Mouse (Mus musculus) lung, postnatal 10 days (tissue): ENCODE measurements at regions not wholly inside any gene's neighbourhood (a gene's known extent, or its start where the extent isn't known, plus 50 kb on each side); places are given as distances from the start of the nearest gene placed in this dataset.

Experiments used
- DNase-seq: peaks from one replicate; pipeline ENCODE4 v3.0.0; 2021

DNA sequence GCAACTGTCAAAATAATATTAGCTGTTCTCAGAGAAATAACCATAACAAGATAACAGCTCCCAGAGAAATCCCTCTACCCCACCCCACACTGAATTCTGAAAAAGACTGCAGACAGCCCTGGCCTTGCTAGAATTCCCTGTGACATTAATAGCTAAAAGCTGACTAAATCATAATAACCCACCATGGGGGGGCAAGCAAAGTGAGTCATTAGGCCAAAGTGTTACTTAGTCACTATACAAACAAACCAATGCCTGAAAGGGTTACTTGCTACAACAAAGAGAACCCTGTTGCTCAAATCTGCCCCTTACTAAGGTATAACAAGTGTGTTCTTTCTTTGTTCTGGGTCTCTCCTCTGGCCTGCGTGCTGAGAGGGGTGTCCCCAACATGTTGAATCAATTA lies 609.1 kb upstream of the Ppp6c start:
- no peak for DNase-seq

- no peak for DNase-seq
Measured at GRCm38 (mm10) chr2:39823851-39824250, 597.6 kb upstream of the Ppp6c start.

- DNase-seq = peak; percentile 8
Measured at GRCm38 (mm10) chr2:39806681-39807080, 580.4 kb upstream of the Ppp6c start.
